Mouse (Mus musculus) olfactory bulb, adult 2 months (tissue): ENCODE results near the gene Gdf15.

ENCODE experiments used
- CTCF ChIP-seq: fragments of 200-500 bp; IDR thresholded peaks from 2 replicates; pipeline ENCODE4 v1.5.1; 2012; ENCODE audit warnings: low read depth, mild to moderate bottlenecking, low read length, moderate library complexity; ENCODE audit not compliant: insufficient read depth
- POLR2A ChIP-seq: fragments of 200-500 bp; IDR thresholded peaks from 2 replicates; pipeline ENCODE4 v1.6.1; 2012; ENCODE audit warnings: mild to moderate bottlenecking, low read depth, low read length, moderate library complexity; ENCODE audit not compliant: insufficient read depth

- no peak for TF ChIP-seq POLR2A
- TF ChIP-seq CTCF = no peak
Observed at GRCm38 (mm10) chr8:70671615-70672324, 39.5 kb upstream of the Gdf15 start.
